Mouse (Mus musculus) thymus, adult 2 months (tissue): ENCODE data around the gene Nup98.

Source experiments
- CTCF ChIP-seq: fragments of 200-500 bp; IDR thresholded peaks from 2 replicates; pipeline ENCODE4 v1.5.1; 2012; ENCODE audit warnings: mild to moderate bottlenecking, control low read depth, low read length, moderate library complexity, borderline replicate concordance; ENCODE audit not compliant: control insufficient read depth, poor library complexity, insufficient read depth; ENCODE audit errors: extremely low read depth
- POLR2A ChIP-seq: fragments of 200-500 bp; IDR thresholded peaks from 2 replicates; pipeline ENCODE4 v1.6.1; 2012; ENCODE audit warnings: mild to moderate bottlenecking, low read length, control low read depth, moderate library complexity; ENCODE audit not compliant: control insufficient read depth, poor library complexity, insufficient read depth; ENCODE audit errors: extremely low read depth

DNA sequence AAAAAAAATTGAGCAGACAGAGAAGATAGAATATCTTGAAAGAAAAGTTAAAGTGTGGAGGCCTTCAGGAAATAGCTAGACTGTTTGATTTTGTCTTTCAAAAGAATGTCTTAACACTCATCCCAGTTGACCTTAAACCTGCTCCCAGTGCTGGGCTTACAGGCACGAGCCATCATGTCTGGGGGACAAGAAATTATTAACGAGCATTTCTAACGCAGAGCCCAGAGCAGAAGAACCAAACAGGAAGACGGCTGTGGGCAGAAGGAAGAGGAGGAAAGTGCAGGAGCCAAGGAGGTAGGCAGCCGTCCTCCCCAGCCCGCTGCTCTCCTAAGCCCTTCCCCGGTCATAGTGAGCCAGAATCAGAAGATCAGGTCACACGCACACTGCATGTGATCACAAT is 129.7 kb downstream of the Nup98 start:
- TF ChIP-seq CTCF: no peak
- no peak for TF ChIP-seq POLR2A
